Mouse (Mus musculus): ENCODE results near the gene Sfn. TPM values are rescaled to one million over a fixed set of nuclear protein-coding genes. Genes with fewer than 3 reads are reported as not detected.

Sfn gene
- polyA plus RNA-seq, 1 experiment: 7.6 TPM

- no peaks in the 10 kb centered on the region for H3K27me3 ChIP-seq (replicated peaks; ENCODE audit: control insufficient read depth, insufficient read depth, low read length)
- H3K4me3 ChIP-seq (ENCODE audit: insufficient read depth, low read depth, low read length): no peak overlapping the region
- WGBS: 82% methylated on average over 8 of the region's 8 CpGs
- no peaks in the 10 kb centered on the region for H3K36me3 ChIP-seq (ENCODE audit: control insufficient read depth, insufficient read depth, low read length)
- DNase-seq: no peak
- H3K4me1 ChIP-seq (ENCODE audit: control insufficient read depth, insufficient read depth, low read length): no peaks in the 10 kb centered on the region
- TF ChIP-seq POLR2A (IDR thresholded peaks at IDR 0.05; ENCODE audit: low read depth, low read length) (no peak), CTCF (conservative IDR thresholded peaks at IDR 0.05; ENCODE audit: insufficient read depth, insufficient read length, low read depth, low read length) (no peak)
- no peak overlapping the region for H3K27ac ChIP-seq (ENCODE audit: insufficient read depth, low read depth, low read length)
Measured at GRCm38 (mm10) chr4:133620668-133621067, 18.7 kb upstream of the Sfn start.

- Histone ChIP-seq H3K27ac (ENCODE audit: insufficient read depth, low read depth, low read length) (no peak overlapping the region), H3K27me3 (replicated peaks; ENCODE audit: control insufficient read depth, insufficient read depth, low read length) (no peaks in the 10 kb centered on the region), H3K4me3 (ENCODE audit: insufficient read depth, low read depth, low read length) (no peak overlapping the region), H3K4me1 (ENCODE audit: control insufficient read depth, insufficient read depth, low read length) (no peaks in the 10 kb centered on the region), H3K36me3 (ENCODE audit: control insufficient read depth, insufficient read depth, low read length) (no peaks in the 10 kb centered on the region)
- DNase-seq: no peak
- no peak for TF ChIP-seq POLR2A (IDR thresholded peaks at IDR 0.05; ENCODE audit: low read depth, low read length)
- no peak for TF ChIP-seq CTCF (conservative IDR thresholded peaks at IDR 0.05; ENCODE audit: insufficient read depth, insufficient read length, low read depth, low read length)
- WGBS: 52% methylated on average over 4 of the region's 4 CpGs
Measured at GRCm38 (mm10) chr4:133619473-133620136, 17.6 kb upstream of the Sfn start.

- Histone ChIP-seq H3K27ac (ENCODE audit: insufficient read depth, low read depth, low read length) (no peak overlapping the region), H3K4me1 (ENCODE audit: control insufficient read depth, insufficient read depth, low read length) (no peaks in the 10 kb centered on the region), H3K27me3 (replicated peaks; ENCODE audit: control insufficient read depth, insufficient read depth, low read length) (no peaks in the 10 kb centered on the region), H3K36me3 (ENCODE audit: control insufficient read depth, insufficient read depth, low read length) (no peaks in the 10 kb centered on the region), H3K4me3 (ENCODE audit: insufficient read depth, low read depth, low read length) (no peak overlapping the region)
- no peak for DNase-seq
- TF ChIP-seq POLR2A (IDR thresholded peaks at IDR 0.05; ENCODE audit: low read depth, low read length): no peak
- no peak for TF ChIP-seq CTCF (conservative IDR thresholded peaks at IDR 0.05; ENCODE audit: insufficient read depth, insufficient read length, low read depth, low read length)
- WGBS: 83% methylated on average over 11 of the region's 11 CpGs
Measured at GRCm38 (mm10) chr4:133617936-133618335, 16.0 kb upstream of the Sfn start.

GRCm38 (mm10) chr4:133615416-133615815 lies 13.4 kb upstream of the Sfn start:
- no peaks in the 10 kb centered on the region for H3K4me1 ChIP-seq (ENCODE audit: control insufficient read depth, insufficient read depth, low read length)
- DNase-seq: peak; percentile 67
- H3K36me3 ChIP-seq (ENCODE audit: control insufficient read depth, insufficient read depth, low read length): no peaks in the 10 kb centered on the region
- H3K27me3 ChIP-seq (replicated peaks; ENCODE audit: control insufficient read depth, insufficient read depth, low read length): no peaks in the 10 kb centered on the region
- 60% methylated on average over 10 of the region's 10 CpGs for WGBS
- no peak overlapping the region for H3K4me3 ChIP-seq (ENCODE audit: insufficient read depth, low read depth, low read length)
- no peak overlapping the region for H3K27ac ChIP-seq (ENCODE audit: insufficient read depth, low read depth, low read length)
- no peak for TF ChIP-seq CTCF (conservative IDR thresholded peaks at IDR 0.05; ENCODE audit: insufficient read depth, insufficient read length, low read depth, low read length)
- no peak for TF ChIP-seq POLR2A (IDR thresholded peaks at IDR 0.05; ENCODE audit: low read depth, low read length)

GRCm38 (mm10) chr4:133614274-133614761 lies 12.3 kb upstream of the Sfn start:
- H3K36me3 ChIP-seq (ENCODE audit: control insufficient read depth, insufficient read depth, low read length): no peaks in the 10 kb centered on the region
- no peaks in the 10 kb centered on the region for H3K27me3 ChIP-seq (replicated peaks; ENCODE audit: control insufficient read depth, insufficient read depth, low read length)
- peak; percentile 24 for DNase-seq
- H3K27ac ChIP-seq (ENCODE audit: insufficient read depth, low read depth, low read length): no peak overlapping the region
- 73% methylated on average over 8 of the region's 8 CpGs for WGBS
- H3K4me3 ChIP-seq (ENCODE audit: insufficient read depth, low read depth, low read length): no peak overlapping the region
- H3K4me1 ChIP-seq (ENCODE audit: control insufficient read depth, insufficient read depth, low read length): no peaks in the 10 kb centered on the region
- TF ChIP-seq CTCF (conservative IDR thresholded peaks at IDR 0.05; ENCODE audit: insufficient read depth, insufficient read length, low read depth, low read length): no peak

GRCm38 (mm10) chr4:133613867-133614266 lies 11.9 kb upstream of the Sfn start:
- Histone ChIP-seq H3K36me3 (ENCODE audit: control insufficient read depth, insufficient read depth, low read length) (no peaks in the 10 kb centered on the region), H3K27ac (ENCODE audit: insufficient read depth, low read depth, low read length) (no peak overlapping the region), H3K27me3 (replicated peaks; ENCODE audit: control insufficient read depth, insufficient read depth, low read length) (no peaks in the 10 kb centered on the region), H3K4me3 (ENCODE audit: insufficient read depth, low read depth, low read length) (no peak overlapping the region), H3K4me1 (ENCODE audit: control insufficient read depth, insufficient read depth, low read length) (no peaks in the 10 kb centered on the region)
- DNase-seq: no peak
- WGBS: 83% methylated on average over 4 of the region's 4 CpGs
- TF ChIP-seq CTCF (conservative IDR thresholded peaks at IDR 0.05; ENCODE audit: insufficient read depth, insufficient read length, low read depth, low read length) (no peak), POLR2A (IDR thresholded peaks at IDR 0.05; ENCODE audit: low read depth, low read length) (no peak)

- Histone ChIP-seq H3K27me3 (replicated peaks; ENCODE audit: control insufficient read depth, insufficient read depth, low read length) (no peaks in the 10 kb centered on the region), H3K36me3 (ENCODE audit: control insufficient read depth, insufficient read depth, low read length) (no peaks in the 10 kb centered on the region), H3K4me3 (ENCODE audit: insufficient read depth, low read depth, low read length) (no peak overlapping the region), H3K4me1 (ENCODE audit: control insufficient read depth, insufficient read depth, low read length) (no peaks in the 10 kb centered on the region), H3K27ac (ENCODE audit: insufficient read depth, low read depth, low read length) (no peak overlapping the region)
- DNase-seq: no peak
- no peak for TF ChIP-seq CTCF (conservative IDR thresholded peaks at IDR 0.05; ENCODE audit: insufficient read depth, insufficient read length, low read depth, low read length)
- TF ChIP-seq POLR2A (IDR thresholded peaks at IDR 0.05; ENCODE audit: low read depth, low read length): no peak
- 92% methylated on average over 8 of the region's 8 CpGs for WGBS
Measured at GRCm38 (mm10) chr4:133613026-133613425, 11.1 kb upstream of the Sfn start.

All from kidney, adult 2 months (tissue).